Mouse (Mus musculus) cerebellum, adult 2 months (tissue): Measurements from ENCODE around the gene Tsc22d3. TPM values are rescaled to one million over a fixed set of nuclear protein-coding genes. Genes with fewer than 3 reads are reported as not detected.

Source experiments
- DNase-seq, 2 experiments: peaks; one replicate each; pipeline ENCODE4 v3.0.0; 2021
- H3K27ac ChIP-seq: fragments of 200-500 bp; 2 replicates; pipeline ENCODE4 v1.5.1; 2012; ENCODE audit warnings: low read length, control low read depth, inconsistent platforms; ENCODE audit not compliant: insufficient read depth
- H3K27me3 ChIP-seq: fragments of 200-500 bp; 2 replicates; pipeline ENCODE4 v1.6.1; 2012; ENCODE audit warnings: inconsistent platforms, mild to moderate bottlenecking, low read length, moderate library complexity; ENCODE audit not compliant: control insufficient read depth, insufficient read depth
- H3K4me1 ChIP-seq: fragments of 200-500 bp; 2 replicates; pipeline ENCODE4 v1.6.1; 2011; ENCODE audit warnings: low read length; ENCODE audit not compliant: control insufficient read depth, insufficient read depth
- H3K4me3 ChIP-seq: fragments of 200-500 bp; replicated peaks from 2 replicates; pipeline ENCODE3; 2011; ENCODE audit warnings: mild to moderate bottlenecking, low read depth, low read length, control low read depth; ENCODE audit not compliant: insufficient read depth
- CTCF ChIP-seq: fragments of 200-500 bp; IDR thresholded peaks from 2 replicates; pipeline ENCODE4 v1.5.1; 2011; ENCODE audit warnings: low read depth, mild to moderate bottlenecking, control low read depth, low read length, moderate library complexity, borderline replicate concordance; ENCODE audit not compliant: insufficient read depth
- POLR2A ChIP-seq: fragments of 200-500 bp; IDR thresholded peaks from 2 replicates; pipeline ENCODE4 v1.6.1; 2011; ENCODE audit warnings: low read length, control low read depth, borderline replicate concordance; ENCODE audit not compliant: insufficient read depth
- WGBS: fragments of 180-500 bp; shearing (Covaris S2); methylation state at CpG from one replicate; pipeline ENCODE4 v1.1.7; 2018; 5-methylcytosine and 5-hydroxymethylcytosine counted together
- polyA plus RNA-seq: library from polyadenylated mRNA; depleted of rRNA; stranded (reverse); fragments of >200 nt; gene quantifications from 2 replicates; pipeline ENCODE4 v1.2.3, GENCODE M21; 2012

The Tsc22d3 gene
- polyA plus RNA-seq, 1 experiment: 168 TPM

DNA sequence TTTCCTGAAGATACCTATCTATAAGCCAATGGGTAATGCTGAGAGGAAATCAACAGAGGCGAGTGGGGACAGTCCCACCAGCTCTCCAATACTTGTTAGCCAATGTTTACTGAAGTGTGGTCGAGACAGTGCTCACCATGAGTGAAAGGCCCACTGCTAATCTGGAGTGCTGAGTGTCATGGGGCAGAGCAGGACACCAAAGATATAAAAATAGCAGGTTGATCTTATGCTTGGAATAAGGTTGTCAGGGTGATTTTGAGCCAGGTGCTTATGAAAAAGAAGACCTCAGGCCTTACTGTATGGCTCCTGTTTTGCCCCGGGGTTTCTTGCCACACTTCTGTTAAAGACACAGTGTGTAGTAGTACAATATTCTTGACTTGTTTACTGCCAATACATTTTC is 20.0 kb downstream of the Tsc22d3 start:
- no peak for TF ChIP-seq POLR2A
- TF ChIP-seq CTCF: no peak
- H3K27ac ChIP-seq: no peak overlapping the region
- no peak for DNase-seq
- WGBS: 64% methylated on average over 3 of the region's 3 CpGs
- H3K27me3 ChIP-seq: no peaks in the 10 kb centered on the region
- no peaks in the 10 kb centered on the region for H3K4me1 ChIP-seq
- no peak overlapping the region for H3K4me3 ChIP-seq

DNA sequence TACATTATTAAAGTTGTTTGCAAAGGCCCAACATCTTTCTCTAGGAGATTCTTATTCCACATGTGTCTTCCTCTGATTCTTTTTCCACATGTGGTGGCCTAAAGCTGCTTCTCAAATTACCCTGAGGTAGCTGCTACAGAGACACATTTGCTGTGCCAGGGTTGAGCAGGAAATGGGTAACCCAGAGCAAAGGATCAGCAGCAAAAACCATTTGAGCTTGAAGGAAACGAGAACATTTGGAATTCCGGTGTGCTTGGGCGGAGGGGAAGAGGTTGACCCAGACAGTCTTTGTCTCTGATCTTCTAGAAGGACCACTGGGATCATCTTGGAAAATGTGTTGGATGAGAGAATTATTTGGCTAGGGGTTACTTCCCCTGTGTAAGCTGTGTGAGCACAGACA is 24.8 kb downstream of the Tsc22d3 start:
- no peaks in the 10 kb centered on the region for H3K27me3 ChIP-seq
- H3K27ac ChIP-seq: no peak overlapping the region
- DNase-seq: no peak
- TF ChIP-seq CTCF: no peak
- no peak for TF ChIP-seq POLR2A
- WGBS: 88% methylated on average over 3 of the region's 3 CpGs
- H3K4me3 ChIP-seq: no peak overlapping the region
- no peaks in the 10 kb centered on the region for H3K4me1 ChIP-seq

DNA sequence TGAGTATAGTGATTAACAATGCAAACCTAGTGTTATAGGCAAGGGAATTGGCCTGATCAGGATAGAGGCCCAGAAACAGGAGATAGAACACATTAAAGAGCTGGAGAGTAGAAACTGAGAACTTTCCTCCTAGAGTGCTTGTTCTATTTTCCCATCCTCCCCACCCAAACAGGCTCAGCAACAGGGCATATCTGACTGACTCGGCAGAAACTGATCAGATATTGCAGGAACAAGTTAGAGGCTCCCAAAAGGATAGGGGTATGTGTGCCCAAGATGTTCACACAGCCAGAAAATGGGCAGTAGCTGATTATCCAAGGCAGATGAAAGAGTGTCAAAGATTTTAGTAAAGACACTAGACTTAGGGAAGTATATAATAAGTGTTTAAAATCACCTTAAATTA is 25.3 kb downstream of the Tsc22d3 start:
- 81% methylated on average over 1 of the region's 1 CpGs for WGBS
- Histone ChIP-seq H3K27me3 (no peaks in the 10 kb centered on the region), H3K4me3 (no peak overlapping the region), H3K4me1 (no peaks in the 10 kb centered on the region), H3K27ac (no peak overlapping the region)
- TF ChIP-seq POLR2A (no peak), CTCF (no peak)
- no peak for DNase-seq

GRCm38 (mm10) chrX:140572702-140573338 is 27.6 kb downstream of the Tsc22d3 start:
- Histone ChIP-seq H3K27ac (no peak overlapping the region), H3K4me3 (no peak overlapping the region), H3K27me3 (no peaks in the 10 kb centered on the region), H3K4me1 (no peaks in the 10 kb centered on the region)
- 42% methylated on average over 2 of the region's 2 CpGs for WGBS
- no peak for DNase-seq
- TF ChIP-seq POLR2A: no peak
- no peak for TF ChIP-seq CTCF

DNA sequence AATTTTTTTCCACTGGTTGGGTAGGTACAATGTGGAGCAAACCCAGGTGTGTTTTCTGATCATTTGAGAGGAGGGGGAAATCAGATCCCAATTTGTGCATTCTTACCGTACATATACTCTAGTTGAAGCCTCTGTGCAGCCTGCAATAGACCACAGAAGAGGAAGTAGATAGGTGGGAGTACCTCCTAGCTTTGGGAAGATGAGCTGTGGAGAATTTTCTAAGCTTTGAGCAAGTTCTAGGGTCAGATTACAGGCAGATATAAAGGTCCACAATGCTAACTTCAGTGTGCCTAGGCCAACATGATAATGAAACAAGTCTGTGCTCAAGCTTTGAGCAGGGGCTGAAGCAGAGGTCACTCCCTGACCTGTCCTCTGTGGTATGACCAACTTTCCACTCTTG is 30.9 kb downstream of the Tsc22d3 start:
- no peak for TF ChIP-seq CTCF
- TF ChIP-seq POLR2A: no peak
- H3K27ac ChIP-seq: no peak overlapping the region

GRCm38 (mm10) chrX:140567711-140568407 is 32.6 kb downstream of the Tsc22d3 start:
- TF ChIP-seq POLR2A (no peak), CTCF (no peak)
- no peak for DNase-seq
- H3K4me1 ChIP-seq: peaks cover 6% of the 10 kb centered on the region
- no peak overlapping the region for H3K27ac ChIP-seq
- H3K27me3 ChIP-seq: no peaks in the 10 kb centered on the region
- H3K4me3 ChIP-seq: no peak overlapping the region
- 81% methylated on average over 1 of the region's 1 CpGs for WGBS

More for the DNA sequence above, 30.9 kb downstream of the Tsc22d3 start:
- no peak for DNase-seq
- Histone ChIP-seq H3K4me3 (no peak overlapping the region), H3K4me1 (peaks cover 5% of the 10 kb centered on the region), H3K27me3 (no peaks in the 10 kb centered on the region)
- WGBS: 91% methylated on average over 1 of the region's 1 CpGs

GRCm38 (mm10) chrX:140565759-140566158 is 34.7 kb downstream of the Tsc22d3 start:
- peaks cover 6% of the 10 kb centered on the region for H3K4me1 ChIP-seq
- WGBS: 88% methylated on average over 2 of the region's 2 CpGs
- H3K4me3 ChIP-seq: no peak overlapping the region
- H3K27ac ChIP-seq: no peak overlapping the region
- TF ChIP-seq POLR2A (no peak), CTCF (no peak)
- no peaks in the 10 kb centered on the region for H3K27me3 ChIP-seq
- no peak for DNase-seq

GRCm38 (mm10) chrX:140565212-140565611 is 35.2 kb downstream of the Tsc22d3 start:
- peak; percentile 49 to 70 for DNase-seq
- 21% methylated on average over 3 of the region's 3 CpGs for WGBS
- peaks cover 6% of the 10 kb centered on the region for H3K4me1 ChIP-seq
- H3K4me3 ChIP-seq: no peak overlapping the region
- TF ChIP-seq CTCF (no peak), POLR2A (no peak)
- no peaks in the 10 kb centered on the region for H3K27me3 ChIP-seq
- peak overlapping the region; percentile 49 for H3K27ac ChIP-seq
